Mouse (Mus musculus) myocyte (in vitro differentiated cells): ENCODE results near the gene Cdipt. TPM values are rescaled to one million over a fixed set of nuclear protein-coding genes. Genes with fewer than 3 reads are reported as not detected.

Experiments used
- H3K27me3 ChIP-seq: one replicate; pipeline ENCODE4 v1.6.1; 2011; ENCODE audit not compliant: control insufficient read depth, insufficient read depth, insufficient read length
- H3K36me3 ChIP-seq: one replicate; pipeline ENCODE4 v1.6.1; 2011; ENCODE audit not compliant: control insufficient read depth, insufficient read depth
- H3K4me2 ChIP-seq: one replicate; pipeline ENCODE4 v1.6.1; 2011; ENCODE audit warnings: low read depth, control low read depth
- H3K4me3 ChIP-seq: one replicate; pipeline ENCODE4 v1.5.1; 2011; ENCODE audit warnings: mild to moderate bottlenecking, control low read depth, moderate library complexity
- H3K79me2 ChIP-seq: one replicate; pipeline ENCODE4 v1.6.1; 2011; ENCODE audit not compliant: control insufficient read depth, insufficient read depth
- H3ac ChIP-seq: one replicate; pipeline ENCODE4 v1.6.1; 2011; ENCODE audit not compliant: control insufficient read depth, insufficient read length
- CEBPB ChIP-seq: IDR thresholded peaks from 2 replicates; pipeline ENCODE4 v1.6.1; 2011; ENCODE audit warnings: mild to moderate bottlenecking, moderate library complexity; ENCODE audit not compliant: poor library complexity, insufficient read depth, severe bottlenecking
- E2F4 ChIP-seq: IDR thresholded peaks from one replicate; pipeline ENCODE4 v1.6.1; 2011; ENCODE audit warnings: mild to moderate bottlenecking, control low read depth, moderate library complexity; ENCODE audit not compliant: insufficient read depth
- MAX ChIP-seq: IDR thresholded peaks from one replicate; pipeline ENCODE4 v1.6.1; 2011; ENCODE audit warnings: low read depth, mild to moderate bottlenecking, control low read depth
- MYOD1 ChIP-seq, 3 experiments: IDR thresholded peaks; one replicate each; pipeline ENCODE4 v1.6.1; 2011; ENCODE audit warnings: control low read depth in 2 of 3, low read depth in 2 of 3, mild to moderate bottlenecking in 2 of 3, moderate library complexity in 1 of 3; ENCODE audit not compliant: insufficient read length in 2 of 3, control insufficient read depth in 1 of 3
- MYOG ChIP-seq, 3 experiments: IDR thresholded peaks; one replicate each; pipeline ENCODE4 v1.6.1; 2011; ENCODE audit warnings: control low read depth in 2 of 3, low read depth in 2 of 3, mild to moderate bottlenecking in 2 of 3; ENCODE audit not compliant: insufficient read length in 2 of 3, control insufficient read depth in 1 of 3, insufficient read depth in 1 of 3
- POLR2A ChIP-seq: IDR thresholded peaks from one replicate; pipeline ENCODE4 v1.6.1; 2011; ENCODE audit warnings: low read depth, mild to moderate bottlenecking, control low read depth, moderate library complexity; ENCODE audit not compliant: insufficient read length
- POLR2AphosphoS2 ChIP-seq: IDR thresholded peaks from one replicate; pipeline ENCODE4 v1.6.1; 2011; ENCODE audit warnings: low read depth, control low read depth; ENCODE audit not compliant: insufficient read length
- REST ChIP-seq: IDR thresholded peaks from one replicate; pipeline ENCODE4 v1.6.1; 2011; ENCODE audit warnings: mild to moderate bottlenecking, control low read depth, moderate library complexity; ENCODE audit not compliant: insufficient read depth, insufficient read length
- SRF ChIP-seq: IDR thresholded peaks from one replicate; pipeline ENCODE4 v1.6.1; 2011; ENCODE audit warnings: low read depth; ENCODE audit not compliant: control insufficient read depth, insufficient read length
- TCF12 ChIP-seq: IDR thresholded peaks from one replicate; pipeline ENCODE4 v1.6.1; 2011; ENCODE audit warnings: mild to moderate bottlenecking, control low read depth; ENCODE audit not compliant: poor library complexity, insufficient read depth, severe bottlenecking
- TCF3 ChIP-seq: IDR thresholded peaks from one replicate; pipeline ENCODE4 v1.6.1; 2011; ENCODE audit warnings: low read depth, control low read depth; ENCODE audit not compliant: insufficient read length
- USF1 ChIP-seq: IDR thresholded peaks from one replicate; pipeline ENCODE4 v1.6.1; 2011; ENCODE audit warnings: low read depth, mild to moderate bottlenecking, control low read depth, moderate library complexity
- polyA plus RNA-seq: library from polyadenylated mRNA; unstranded; fragments of >200 nt; fragmentation: generic; extraction: Trizol; gene quantifications from one replicate; pipeline ENCODE4 v1.2.1, GENCODE M21; 2012; ENCODE audit warnings: missing spikeins

Cdipt gene
- polyA plus RNA-seq, 1 experiment, result 173 TPM

DNA sequence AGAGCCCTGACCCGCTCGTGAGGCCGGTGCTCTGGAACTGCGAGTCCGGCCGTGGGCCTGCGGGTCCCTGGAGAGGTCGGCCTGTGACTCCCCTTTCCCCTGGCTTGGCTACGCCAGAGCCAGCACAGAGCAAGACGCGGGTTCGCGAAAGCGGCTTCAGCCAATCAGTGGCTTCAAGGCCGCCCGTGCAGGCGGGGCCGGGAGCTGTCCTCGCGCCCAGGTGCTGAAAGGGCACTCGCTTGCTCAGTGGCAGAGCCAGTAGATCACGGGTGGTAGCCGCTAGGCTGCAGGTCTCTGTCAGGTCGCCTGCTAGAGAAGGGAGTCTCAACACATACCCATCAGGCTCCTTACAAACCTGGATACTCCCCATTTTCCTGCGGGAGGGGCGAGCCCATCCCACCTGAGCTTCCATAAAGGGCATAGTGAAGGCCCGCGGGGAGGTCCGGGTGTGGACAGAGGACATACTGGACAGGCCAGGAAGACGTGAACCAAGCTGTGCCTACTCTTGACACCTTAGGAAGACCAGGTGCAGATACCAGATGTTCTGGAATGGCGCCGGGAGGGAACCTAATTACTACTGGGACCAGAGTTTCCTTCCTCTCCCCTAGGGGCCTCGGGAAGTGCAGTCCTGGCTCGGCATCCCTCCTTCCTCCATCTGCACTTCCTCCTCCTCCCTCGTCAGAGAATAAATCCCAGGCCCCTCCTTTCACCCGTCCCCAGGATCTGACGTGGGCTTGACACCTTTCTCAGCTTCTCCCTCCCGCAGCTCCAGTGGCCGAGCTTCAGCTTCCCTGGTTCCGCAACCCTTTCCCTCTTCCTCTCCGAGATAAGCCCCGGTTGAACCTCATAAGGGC lies 25.7 kb upstream of the Cdipt start, which contains the start of gene Sez6l2:
Sez6l2 (plus strand) TSS at position 771 of the 854 bp plus-strand sequence.
- no peak within 1 kb of the TSS for H3ac ChIP-seq
- peaks cover 16% of the 10 kb centered on the region for H3K27me3 ChIP-seq
- H3K4me3 ChIP-seq, result no peak within 1 kb of the TSS
- TF ChIP-seq TCF3 (no peak), MYOG (IDR thresholded peaks at IDR 0.05; ENCODE audit: control insufficient read depth in 1 of 3, insufficient read depth in 1 of 3, insufficient read length in 2 of 3, low read depth in 2 of 3) (peak in 1 of 3 experiments; percentile 46), E2F4 (peak; percentile 5), TCF12 (no peak), POLR2AphosphoS2 (peak; percentile 27), REST (peak; percentile 96), MYOD1 (IDR thresholded peaks at IDR 0.05; ENCODE audit: control insufficient read depth in 1 of 3, insufficient read length in 2 of 3, low read depth in 2 of 3) (peak in 1 of 3 experiments; percentile 27), CEBPB (no peak)
- H3K79me2 ChIP-seq, result no peaks in the 10 kb centered on the region
- peak within 1 kb of the TSS; percentile 69 for H3K4me2 ChIP-seq
- H3K36me3 ChIP-seq, result peaks cover 3% of the 10 kb centered on the region

DNA sequence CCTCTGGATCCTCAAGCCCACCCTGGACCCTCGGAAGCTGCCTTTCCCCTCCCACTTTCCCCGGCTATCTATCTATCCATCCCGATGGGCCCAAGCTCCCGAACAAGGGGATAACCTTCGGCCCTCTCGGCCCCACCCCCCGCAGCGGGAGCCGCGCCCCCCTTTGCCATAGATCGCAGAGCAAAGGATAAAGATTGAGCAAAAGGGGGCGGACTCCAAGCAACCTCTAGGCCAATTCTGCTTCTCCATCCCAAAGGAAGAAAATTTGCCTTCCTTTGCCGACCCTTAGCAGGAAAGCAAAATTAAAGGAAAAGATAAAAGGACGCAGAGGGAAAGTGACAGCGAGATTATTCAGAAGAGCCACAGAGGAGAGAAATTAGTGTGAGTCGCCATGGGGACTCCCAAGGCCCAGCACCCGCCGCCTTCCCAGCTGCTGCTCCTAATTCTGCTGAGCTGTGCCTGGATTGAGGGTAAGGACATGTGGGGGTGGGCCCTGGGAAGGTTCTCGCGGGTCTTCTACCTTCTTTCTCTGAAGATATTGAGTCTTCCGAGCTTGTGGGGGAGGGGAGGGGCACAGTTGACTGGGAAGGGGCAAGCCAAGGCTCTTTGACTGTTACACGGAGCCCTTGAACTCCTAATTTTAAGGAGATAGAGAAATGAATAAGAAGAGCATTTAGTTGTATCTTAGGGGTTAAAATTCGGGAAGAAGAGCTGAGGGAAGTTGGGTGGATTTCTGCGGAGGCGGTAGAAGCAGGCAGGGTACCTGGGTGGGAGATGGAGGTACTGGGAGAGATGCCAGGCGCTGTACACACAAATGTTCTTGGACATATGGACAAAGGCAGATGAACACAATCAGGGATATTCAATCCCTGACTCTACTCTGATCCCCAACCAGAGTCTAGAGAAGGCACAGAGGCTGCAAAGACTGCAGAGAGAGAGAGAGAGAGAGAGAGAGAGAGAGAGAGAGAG lies 24.8 kb upstream of the Cdipt start:
- Histone ChIP-seq H3ac (no peak overlapping the region), H3K4me3 (no peak overlapping the region), H3K79me2 (no peaks in the 10 kb centered on the region), H3K27me3 (peaks cover 16% of the 10 kb centered on the region), H3K36me3 (no peaks in the 10 kb centered on the region), H3K4me2 (no peak overlapping the region)
- TF ChIP-seq REST (no peak), MYOG (IDR thresholded peaks at IDR 0.05; ENCODE audit: control insufficient read depth in 1 of 3, insufficient read depth in 1 of 3, insufficient read length in 2 of 3, low read depth in 2 of 3) (no peak)

- no peaks in the 10 kb centered on the region for H3K36me3 ChIP-seq
- H3ac ChIP-seq, result no peak overlapping the region
- no peak overlapping the region for H3K4me3 ChIP-seq
- H3K4me2 ChIP-seq, result no peak overlapping the region
- H3K27me3 ChIP-seq, result peaks cover 16% of the 10 kb centered on the region
- TF ChIP-seq TCF3 (no peak), REST (no peak), TCF12 (no peak), POLR2A (no peak), MYOD1 (IDR thresholded peaks at IDR 0.05; ENCODE audit: control insufficient read depth in 1 of 3, insufficient read length in 2 of 3, low read depth in 2 of 3) (no peak), MYOG (IDR thresholded peaks at IDR 0.05; ENCODE audit: control insufficient read depth in 1 of 3, insufficient read depth in 1 of 3, insufficient read length in 2 of 3, low read depth in 2 of 3) (no peak), POLR2AphosphoS2 (no peak), E2F4 (no peak), CEBPB (no peak), MAX (no peak), USF1 (no peak), SRF (no peak)
- H3K79me2 ChIP-seq, result no peaks in the 10 kb centered on the region
These were observed 24.0 kb upstream of the Cdipt start for GRCm38 (mm10) chr7:126951741-126952140.

- no peak for TF ChIP-seq TCF12
- TF ChIP-seq MYOD1 (IDR thresholded peaks at IDR 0.05; ENCODE audit: control insufficient read depth in 1 of 3, insufficient read length in 2 of 3, low read depth in 2 of 3), result peak in 1 of 3 experiments; percentile 29
- no peak for TF ChIP-seq POLR2A
- TF ChIP-seq REST, result no peak
- TF ChIP-seq POLR2AphosphoS2, result no peak
- peak in 1 of 3 experiments; percentile 13 for TF ChIP-seq MYOG (IDR thresholded peaks at IDR 0.05; ENCODE audit: control insufficient read depth in 1 of 3, insufficient read depth in 1 of 3, insufficient read length in 2 of 3, low read depth in 2 of 3)
- no peak for TF ChIP-seq TCF3
- TF ChIP-seq USF1, result no peak
- Histone ChIP-seq H3ac (no peak overlapping the region), H3K79me2 (no peaks in the 10 kb centered on the region), H3K4me3 (no peak overlapping the region), H3K36me3 (no peaks in the 10 kb centered on the region), H3K4me2 (no peak overlapping the region), H3K27me3 (peaks cover 20% of the 10 kb centered on the region)
These were observed 23.1 kb upstream of the Cdipt start for GRCm38 (mm10) chr7:126952646-126953045.

- no peaks in the 10 kb centered on the region for H3K36me3 ChIP-seq
- H3K4me3 ChIP-seq, result no peak overlapping the region
- TF ChIP-seq POLR2A (no peak), USF1 (no peak), SRF (no peak), MYOD1 (IDR thresholded peaks at IDR 0.05; ENCODE audit: control insufficient read depth in 1 of 3, insufficient read length in 2 of 3, low read depth in 2 of 3) (no peak), TCF3 (no peak), E2F4 (no peak), TCF12 (no peak), MYOG (IDR thresholded peaks at IDR 0.05; ENCODE audit: control insufficient read depth in 1 of 3, insufficient read depth in 1 of 3, insufficient read length in 2 of 3, low read depth in 2 of 3) (no peak), POLR2AphosphoS2 (no peak), CEBPB (no peak), REST (no peak), MAX (no peak)
- no peaks in the 10 kb centered on the region for H3K79me2 ChIP-seq
- no peak overlapping the region for H3ac ChIP-seq
- H3K27me3 ChIP-seq, result peaks cover 36% of the 10 kb centered on the region
- H3K4me2 ChIP-seq, result no peak overlapping the region
These were observed 20.6 kb upstream of the Cdipt start for GRCm38 (mm10) chr7:126955125-126955524.
